Mouse (Mus musculus): Measurements from ENCODE around the gene Gm20721. TPM values are rescaled to one million over a fixed set of nuclear protein-coding genes. Genes with fewer than 3 reads are reported as not detected.
A peak's percentile ranks its signal among the peaks of the same experiment; 100 is the strongest.
"Not testable (repeated sequence)": the region's sequence is repeated elsewhere in the genome, so short reads cannot be mapped to it uniquely, and the experiment has no call there.

Gene Gm20721
- total RNA-seq, 2 experiments from 2014 or later: 2.2 to 3.4 TPM

- DNase-seq: peak; percentile 90
Measured at GRCm38 (mm10) chr2:174329663-174330615, 16.6 kb downstream of the Gm20721 start.

GRCm38 (mm10) chr2:174328926-174329662, 17.4 kb downstream of the Gm20721 start:
- DNase-seq: peak; percentile 42

- DNase-seq: no peak
Measured at GRCm38 (mm10) chr2:174328358-174328905, 18.1 kb downstream of the Gm20721 start.

- peak; percentile 74 for DNase-seq
Measured at GRCm38 (mm10) chr2:174327295-174327981, 19.1 kb downstream of the Gm20721 start.

GRCm38 (mm10) chr2:174326481-174326880, 20.0 kb downstream of the Gm20721 start:
- no peak for DNase-seq

- no peak for DNase-seq
Measured at GRCm38 (mm10) chr2:174325989-174326388, 20.5 kb downstream of the Gm20721 start.

GRCm38 (mm10) chr2:174316661-174317060, 29.9 kb downstream of the Gm20721 start:
- no peak for DNase-seq

- DNase-seq: not testable (repeated sequence)
Measured at GRCm38 (mm10) chr2:174315445-174315844, 31.1 kb downstream of the Gm20721 start.

GRCm38 (mm10) chr2:174312661-174313060, 33.9 kb downstream of the Gm20721 start:
- DNase-seq: no peak

GRCm38 (mm10) chr2:174312118-174312647, 34.3 kb downstream of the Gm20721 start:
- DNase-seq: peak; percentile 86

GRCm38 (mm10) chr2:174311613-174312012, 34.9 kb downstream of the Gm20721 start:
- DNase-seq: no peak

GRCm38 (mm10) chr2:174310913-174311514, 35.5 kb downstream of the Gm20721 start:
- peak; percentile 72 for DNase-seq

GRCm38 (mm10) chr2:174307903-174308302, 38.6 kb downstream of the Gm20721 start:
- no peak for DNase-seq

GRCm38 (mm10) chr2:174305646-174306045, 40.9 kb downstream of the Gm20721 start:
- no peak for DNase-seq

- no peak for DNase-seq
Measured at GRCm38 (mm10) chr2:174302526-174302925, 44.0 kb downstream of the Gm20721 start.

- DNase-seq: no peak
Measured at GRCm38 (mm10) chr2:174300666-174301065, 45.8 kb downstream of the Gm20721 start.

- no peak for DNase-seq
Measured at GRCm38 (mm10) chr2:174300186-174300585, 46.3 kb downstream of the Gm20721 start.

- no peak for DNase-seq
Measured at GRCm38 (mm10) chr2:174299771-174300160, 46.7 kb downstream of the Gm20721 start.

- DNase-seq: no peak
Measured at GRCm38 (mm10) chr2:174299091-174299770, 47.3 kb downstream of the Gm20721 start.

- no peak for DNase-seq
Measured at GRCm38 (mm10) chr2:174298471-174298870, 48.0 kb downstream of the Gm20721 start.

- no peak for DNase-seq
Measured at GRCm38 (mm10) chr2:174297851-174298250, 48.7 kb downstream of the Gm20721 start.
